Mouse (Mus musculus) limb, embryonic 13.5 days (tissue): ENCODE results near the gene Gfra1. TPM values are rescaled to one million over a fixed set of nuclear protein-coding genes. Genes with fewer than 3 reads are reported as not detected.

Source experiments
- ATAC-seq: fragments of 200-750 bp; cut with Nextera tagmentation; 2 replicates; pipeline ENCODE4 v1.8.0; 2017; ENCODE audit warnings: low read depth, moderate number of reproducible peaks, moderate TSS enrichment; ENCODE audit not compliant: low FRiP score
- H3K27ac ChIP-seq: fragments of 300-500 bp; sonication (generic); 2 replicates; pipeline ENCODE4 v1.5.1; 2015; ENCODE audit warnings: inconsistent platforms, mild to moderate bottlenecking, moderate library complexity
- H3K27me3 ChIP-seq: fragments of 300-500 bp; sonication (generic); 2 replicates; pipeline ENCODE4 v1.6.1; 2015; ENCODE audit warnings: mild to moderate bottlenecking, inconsistent platforms
- H3K36me3 ChIP-seq: fragments of 300-500 bp; sonication (generic); 2 replicates; pipeline ENCODE4 v1.6.1; 2015; ENCODE audit warnings: inconsistent platforms, mild to moderate bottlenecking, moderate library complexity
- H3K4me1 ChIP-seq: fragments of 300-500 bp; sonication (generic); 2 replicates; pipeline ENCODE4 v1.6.1; 2015; ENCODE audit warnings: inconsistent platforms
- H3K4me2 ChIP-seq: fragments of 300-500 bp; sonication (generic); replicated peaks from 2 replicates; pipeline ENCODE4 v1.6.1; 2015; ENCODE audit warnings: inconsistent platforms, mild to moderate bottlenecking, moderate library complexity
- H3K4me3 ChIP-seq: fragments of 300-500 bp; sonication (generic); 2 replicates; pipeline ENCODE4 v1.5.1; 2015; ENCODE audit warnings: moderate library complexity, mild to moderate bottlenecking, inconsistent platforms
- H3K9ac ChIP-seq: fragments of 300-500 bp; sonication (generic); 2 replicates; pipeline ENCODE4 v1.6.1; 2015; ENCODE audit warnings: mild to moderate bottlenecking, inconsistent platforms
- H3K9me3 ChIP-seq: fragments of 300-500 bp; sonication (generic); 2 replicates; pipeline ENCODE4 v1.6.1; 2016; ENCODE audit warnings: inconsistent platforms
- WGBS: fragments of 180-500 bp; shearing (Covaris S2); methylation state at CpG from one replicate; pipeline ENCODE4 v1.1.7; 2015; 5-methylcytosine and 5-hydroxymethylcytosine counted together
- polyA plus RNA-seq: library from polyadenylated mRNA; unstranded; fragments of >200 nt; fragmentation: Nextera tagmentation; extraction: Ambion mirVana; gene quantifications from 2 replicates; pipeline ENCODE4 v1.2.1, GENCODE M21; 2015

The Gfra1 gene
- polyA plus RNA-seq, 1 experiment from 2014 or later: 25.4 TPM

- H3K27ac ChIP-seq: no peak overlapping the region
- H3K4me2 ChIP-seq: no peak overlapping the region
- no peaks in the 10 kb centered on the region for H3K36me3 ChIP-seq
- ATAC-seq: no peak; the same call in 1 of the 2 replicates
- peaks cover 32% of the 10 kb centered on the region for H3K4me1 ChIP-seq
- H3K4me3 ChIP-seq: no peak overlapping the region
- 7% methylated on average over 3 of the region's 3 CpGs for WGBS
- H3K9ac ChIP-seq: no peak overlapping the region
- H3K9me3 ChIP-seq: no peaks in the 10 kb centered on the region
- H3K27me3 ChIP-seq: peaks cover 14% of the 10 kb centered on the region
Measured at GRCm38 (mm10) chr19:58226882-58227281, 228.8 kb downstream of the Gfra1 start.

GRCm38 (mm10) chr19:58220061-58220831 lies 235.5 kb downstream of the Gfra1 start:
- Histone ChIP-seq H3K4me2 (peak overlapping the region; percentile 37), H3K9me3 (no peaks in the 10 kb centered on the region), H3K9ac (no peak overlapping the region), H3K27ac (no peak overlapping the region), H3K4me3 (no peak overlapping the region), H3K36me3 (no peaks in the 10 kb centered on the region), H3K27me3 (peaks cover 30% of the 10 kb centered on the region), H3K4me1 (peaks cover 16% of the 10 kb centered on the region)
- no peak for ATAC-seq
- 24% methylated on average over 25 of the region's 25 CpGs for WGBS

GRCm38 (mm10) chr19:58217591-58217990 lies 238.1 kb downstream of the Gfra1 start:
- 84% methylated on average over 4 of the region's 4 CpGs for WGBS
- no peak overlapping the region for H3K4me3 ChIP-seq
- H3K9me3 ChIP-seq: no peaks in the 10 kb centered on the region
- no peaks in the 10 kb centered on the region for H3K36me3 ChIP-seq
- H3K4me1 ChIP-seq: peaks cover 16% of the 10 kb centered on the region
- no peak overlapping the region for H3K4me2 ChIP-seq
- no peak overlapping the region for H3K9ac ChIP-seq
- no peak overlapping the region for H3K27ac ChIP-seq
- ATAC-seq: no peak
- peaks cover 23% of the 10 kb centered on the region for H3K27me3 ChIP-seq

GRCm38 (mm10) chr19:58206496-58207044 lies 249.1 kb downstream of the Gfra1 start:
- H3K4me2 ChIP-seq: no peak overlapping the region
- 59% methylated on average over 10 of the region's 10 CpGs for WGBS
- H3K9me3 ChIP-seq: no peaks in the 10 kb centered on the region
- no peak overlapping the region for H3K27ac ChIP-seq
- H3K36me3 ChIP-seq: no peaks in the 10 kb centered on the region
- H3K9ac ChIP-seq: no peak overlapping the region
- H3K4me1 ChIP-seq: peaks cover 24% of the 10 kb centered on the region
- H3K27me3 ChIP-seq: 0 out of 2 replicates have a peak, but pooled peaks cover 3% of the 10 kb centered on the region
- ATAC-seq: no peak
- H3K4me3 ChIP-seq: no peak overlapping the region

GRCm38 (mm10) chr19:58205470-58205869 lies 250.2 kb downstream of the Gfra1 start:
- no peaks in the 10 kb centered on the region for H3K9me3 ChIP-seq
- peaks cover 34% of the 10 kb centered on the region for H3K4me1 ChIP-seq
- WGBS: 73% methylated on average over 7 of the region's 7 CpGs
- no peak overlapping the region for H3K9ac ChIP-seq
- H3K27me3 ChIP-seq: 0 out of 2 replicates have a peak, but pooled peaks cover 3% of the 10 kb centered on the region
- H3K27ac ChIP-seq: no peak overlapping the region
- no peak overlapping the region for H3K4me3 ChIP-seq
- no peak overlapping the region for H3K4me2 ChIP-seq
- no peak for ATAC-seq
- no peaks in the 10 kb centered on the region for H3K36me3 ChIP-seq

GRCm38 (mm10) chr19:58202627-58203026 lies 253.1 kb downstream of the Gfra1 start:
- Histone ChIP-seq H3K27me3 (0 out of 2 replicates have a peak, but pooled peaks cover 3% of the 10 kb centered on the region), H3K9ac (no peak overlapping the region), H3K4me3 (no peak overlapping the region), H3K36me3 (no peaks in the 10 kb centered on the region), H3K4me2 (no peak overlapping the region), H3K27ac (no peak overlapping the region), H3K9me3 (no peaks in the 10 kb centered on the region), H3K4me1 (peaks cover 62% of the 10 kb centered on the region)
- WGBS: 47% methylated on average over 5 of the region's 5 CpGs
- ATAC-seq: no peak

- 13% methylated on average over 5 of the region's 5 CpGs for WGBS
- peak; percentile 40 for ATAC-seq
- H3K36me3 ChIP-seq: no peaks in the 10 kb centered on the region
- no peaks in the 10 kb centered on the region for H3K27me3 ChIP-seq
- no peak overlapping the region for H3K9ac ChIP-seq
- no peaks in the 10 kb centered on the region for H3K9me3 ChIP-seq
- H3K27ac ChIP-seq: no peak overlapping the region
- peak overlapping the region; percentile 34 for H3K4me2 ChIP-seq
- no peak overlapping the region for H3K4me3 ChIP-seq
- peaks cover 57% of the 10 kb centered on the region for H3K4me1 ChIP-seq
Measured at GRCm38 (mm10) chr19:58199679-58200078, 256.0 kb downstream of the Gfra1 start.

GRCm38 (mm10) chr19:58193733-58194456 lies 261.8 kb downstream of the Gfra1 start:
- no peak overlapping the region for H3K4me3 ChIP-seq
- H3K27ac ChIP-seq: no peak overlapping the region
- H3K9ac ChIP-seq: no peak overlapping the region
- H3K9me3 ChIP-seq: no peaks in the 10 kb centered on the region
- no peak for ATAC-seq
- H3K36me3 ChIP-seq: no peaks in the 10 kb centered on the region
- WGBS: 54% methylated on average over 7 of the region's 7 CpGs
- peaks cover 18% of the 10 kb centered on the region for H3K4me1 ChIP-seq
- no peak overlapping the region for H3K4me2 ChIP-seq
- no peaks in the 10 kb centered on the region for H3K27me3 ChIP-seq

GRCm38 (mm10) chr19:58190947-58191346 lies 264.8 kb downstream of the Gfra1 start:
- H3K4me2 ChIP-seq: no peak overlapping the region
- no peak for ATAC-seq
- H3K4me1 ChIP-seq: peaks cover 15% of the 10 kb centered on the region
- H3K27me3 ChIP-seq: no peaks in the 10 kb centered on the region
- WGBS: 43% methylated on average over 2 of the region's 2 CpGs
- H3K27ac ChIP-seq: no peak overlapping the region
- no peak overlapping the region for H3K4me3 ChIP-seq
- no peaks in the 10 kb centered on the region for H3K36me3 ChIP-seq
- no peaks in the 10 kb centered on the region for H3K9me3 ChIP-seq
- no peak overlapping the region for H3K9ac ChIP-seq

- Histone ChIP-seq H3K4me3 (no peak overlapping the region), H3K36me3 (no peaks in the 10 kb centered on the region), H3K4me2 (no peak overlapping the region), H3K27me3 (peaks cover 3% of the 10 kb centered on the region; the same call in 1 of the 2 replicates), H3K27ac (peak overlapping the region; percentile 22; the same call in 1 of the 2 replicates), H3K9me3 (no peaks in the 10 kb centered on the region), H3K4me1 (peaks cover 15% of the 10 kb centered on the region), H3K9ac (no peak overlapping the region)
- ATAC-seq: peak; percentile 48; the same call in 1 of the 2 replicates
- WGBS: 38% methylated on average over 4 of the region's 4 CpGs
Measured at GRCm38 (mm10) chr19:58186558-58186957, 269.2 kb downstream of the Gfra1 start.
